Mouse (Mus musculus) embryonic stem cell, embryonic (primary cell): ENCODE measurements around the gene Unc93b1.

Experiments
- CTCF ChIA-PET, 4 experiments: fragments of 300-600 bp in 2 of 4; fragments of 350-600 bp in 2 of 4; sonication (Branson Sonifier 250); formaldehyde crosslinking; loops; one replicate each; lab custom pipeline; 2022; ENCODE audit warnings: inconsistent platforms in 2 of 4; lab: Charles Lee
- POLR2A ChIA-PET, 4 experiments: fragments of 300-600 bp in 2 of 4; fragments of 350-600 bp in 2 of 4; sonication (Branson Sonifier 250); formaldehyde crosslinking; loops; one replicate each; lab custom pipeline; 2022; ENCODE audit warnings: antibody characterized with exemption in 4 of 4, inconsistent platforms in 1 of 4; lab: Charles Lee

Unc93b1 gene

GRCm38 (mm10) chr19:3906326-3906725 is 28.7 kb upstream of the Unc93b1 start:
- CTCF ChIA-PET, result interaction anchor here in 2 of 4 experiments (0.8 to 2.6 kb wide), 5 partner anchors 11 to 106 kb away, joined by 3 to 10 read pairs (median 6); partner anchors contain the start of gene Ndufv1 (in 1 of the 2)
- POLR2A ChIA-PET, result interaction anchor here (0.5 to 8.1 kb wide), 28 partner anchors 8 to 355 kb away, joined by 3 to 99 read pairs (median 4); partner anchors contain the start of genes Acy3 (in 1 of the 4), Aip (in 1 of the 4), Aldh3b1 (in 1 of the 4) and Gm49405 (in 1 of the 4)

GRCm38 (mm10) chr19:3906795-3907786 is 27.9 kb upstream of the Unc93b1 start, which contains the start of gene Tcirg1:
Gene Tcirg1, minus strand, starts transcription at chr19:3907133.
- CTCF ChIA-PET, result interaction anchor here in 2 of 4 experiments (0.8 to 2.6 kb wide), 5 partner anchors 12 to 106 kb away, joined by 3 to 10 read pairs (median 6); partner anchors contain the start of gene Ndufv1 (in 1 of the 2)

GRCm38 (mm10) chr19:3907876-3908660 is 26.9 kb upstream of the Unc93b1 start:
- POLR2A ChIA-PET, result interaction anchor here in 3 of 4 experiments (0.7 to 8.1 kb wide), 16 partner anchors 12 to 139 kb away, joined by 3 to 99 read pairs (median 5); partner anchors contain the start of genes Aldh3b1 (in 1 of the 3), Gstp2 (in 1 of the 3) and Ndufv1 (in 1 of the 3)
- CTCF ChIA-PET, result interaction anchor here in 3 of 4 experiments (0.6 to 2.6 kb wide), 3 partner anchors 39 to 73 kb away, joined by 3 to 10 read pairs (median 3); no protein-coding TSS in a partner anchor

More at GRCm38 (mm10) chr19:3906795-3907786, 27.9 kb upstream of the Unc93b1 start, which contains the start of gene Tcirg1:
- POLR2A ChIA-PET, result interaction anchor here (0.5 to 8.1 kb wide), 33 partner anchors 8 to 354 kb away, joined by 3 to 99 read pairs (median 3); partner anchors contain the start of genes Ndufv1 (in 2 of the 4), Acy3 (in 1 of the 4), Aip (in 1 of the 4) and Aldh3b1 (in 1 of the 4)

- POLR2A ChIA-PET, result interaction anchor here in 2 of 4 experiments (0.7 to 4.0 kb wide), 8 partner anchors 14 to 187 kb away, joined by 3 to 33 read pairs (median 4); partner anchors contain the start of genes Cdk2ap2 (in 1 of the 2) and Chka (in 1 of the 2)
- CTCF ChIA-PET, result interaction anchor here in 1 of 4 experiments (1.0 kb wide), 1 partner anchor 19 kb away, joined by 3 read pairs; no protein-coding TSS in a partner anchor
These were observed 24.8 kb upstream of the Unc93b1 start for GRCm38 (mm10) chr19:3910206-3910605.

- CTCF ChIA-PET, result interaction anchor here in 3 of 4 experiments (0.6 to 1.8 kb wide), 40 partner anchors 8 to 566 kb away, joined by 3 to 15 read pairs (median 4); partner anchors contain the start of genes Aip (in 1 of the 3), Aldh3b1 (in 1 of the 3), Gm49405 (in 1 of the 3) and Gstp2 (in 1 of the 3)
- POLR2A ChIA-PET, result interaction anchor here (0.6 to 4.0 kb wide), 119 partner anchors 8 to 899 kb away, joined by 3 to 33 read pairs (median 4); partner anchors contain the start of genes Aldh3b1 (in 4 of the 4), Gm49405 (in 3 of the 4), Nudt8 (in 3 of the 4) and Cdk2ap2 (in 2 of the 4)
These were observed 22.4 kb upstream of the Unc93b1 start, which contains the start of gene Ndufs8 for GRCm38 (mm10) chr19:3912337-3913204. Gene Ndufs8, minus strand, starts transcription at chr19:3912774.

GRCm38 (mm10) chr19:3913692-3914091 is 21.3 kb upstream of the Unc93b1 start:
- ChIA-PET POLR2A (interaction anchor here (0.7 to 4.0 kb wide), 39 partner anchors 10 to 318 kb away, joined by 3 to 33 read pairs (median 6); partner anchors contain the start of genes Aldh3b1 (in 3 of the 4), 1810055G02Rik (in 1 of the 4), Gm49405 (in 1 of the 4) and Gstp3 (in 1 of the 4)), CTCF (interaction anchor here in 3 of 4 experiments (0.6 to 1.8 kb wide), 10 partner anchors 9 to 195 kb away, joined by 3 to 15 read pairs (median 6); partner anchors contain the start of genes Aldh3b1 (in 1 of the 3) and Gstp2 (in 1 of the 3))

GRCm38 (mm10) chr19:3914535-3914934 is 20.5 kb upstream of the Unc93b1 start:
- POLR2A ChIA-PET, result interaction anchor here in 2 of 4 experiments (0.7 to 3.3 kb wide), 10 partner anchors 8 to 206 kb away, joined by 3 to 32 read pairs (median 4); partner anchors contain the start of genes Aldh3b1 (in 2 of the 2) and 1810055G02Rik (in 1 of the 2)

GRCm38 (mm10) chr19:3916727-3917126 is 18.3 kb upstream of the Unc93b1 start:
- POLR2A ChIA-PET, result interaction anchor here in 2 of 4 experiments (0.6 to 2.0 kb wide), 10 partner anchors 12 to 337 kb away, joined by 3 to 7 read pairs (median 3); partner anchors contain the start of gene Aldh3b1 (in 1 of the 2)
- CTCF ChIA-PET, result interaction anchor here in 1 of 4 experiments (1.9 kb wide), 1 partner anchor 64 kb away, joined by 7 read pairs; no protein-coding TSS in a partner anchor

More at GRCm38 (mm10) chr19:3914535-3914934, 20.5 kb upstream of the Unc93b1 start:
- CTCF ChIA-PET, result interaction anchor here in 2 of 4 experiments (0.6 to 1.4 kb wide), 4 partner anchors 9 to 255 kb away, joined by 3 to 6 read pairs (median 4); partner anchors contain the start of genes Gm49405 (in 1 of the 2) and Nudt8 (in 1 of the 2)

GRCm38 (mm10) chr19:3919928-3920327 is 15.1 kb upstream of the Unc93b1 start:
- ChIA-PET CTCF (interaction anchor here in 2 of 4 experiments (0.6 to 1.6 kb wide), 6 partner anchors 15 to 80 kb away, joined by 3 to 7 read pairs (median 3); partner anchors contain the start of genes Gm49405 (in 1 of the 2) and Nudt8 (in 1 of the 2)), POLR2A (interaction anchor here in 3 of 4 experiments (0.7 to 2.0 kb wide), 10 partner anchors 10 to 177 kb away, joined by 3 to 8 read pairs (median 3); partner anchors contain the start of genes Aldh3b1 (in 2 of the 3), Cdk2ap2 (in 1 of the 3) and Tcirg1 (in 1 of the 3))

- POLR2A ChIA-PET, result interaction anchor here in 3 of 4 experiments (0.6 to 5.1 kb wide), 27 partner anchors 9 to 345 kb away, joined by 3 to 33 read pairs (median 4); partner anchors contain the start of genes Ndufs8 (in 3 of the 3), Acy3 (in 1 of the 3), Cdk2ap2 (in 1 of the 3) and Gstp2 (in 1 of the 3)
- CTCF ChIA-PET, result interaction anchor here (0.5 to 1.8 kb wide), 21 partner anchors 9 to 383 kb away, joined by 3 to 8 read pairs (median 4); partner anchors contain the start of genes Gm49405 (in 1 of the 4), Grk2 (in 1 of the 4), Ndufs8 (in 1 of the 4) and Ndufv1 (in 1 of the 4)
These were observed 12.2 kb upstream of the Unc93b1 start for GRCm38 (mm10) chr19:3922661-3923371.

- POLR2A ChIA-PET, result interaction anchor here in 3 of 4 experiments (0.6 to 5.1 kb wide), 29 partner anchors 9 to 344 kb away, joined by 3 to 33 read pairs (median 4); partner anchors contain the start of genes Ndufs8 (in 3 of the 3), Acy3 (in 1 of the 3), Cdk2ap2 (in 1 of the 3) and Ndufv1 (in 1 of the 3)
- CTCF ChIA-PET, result interaction anchor here (0.7 to 1.8 kb wide), 13 partner anchors 8 to 299 kb away, joined by 3 to 8 read pairs (median 4); partner anchors contain the start of genes Gm49405 (in 1 of the 4), Ndufs8 (in 1 of the 4) and Nudt8 (in 1 of the 4)
These were observed 11.4 kb upstream of the Unc93b1 start for GRCm38 (mm10) chr19:3923586-3923985.

GRCm38 (mm10) chr19:3924190-3924589 is 10.8 kb upstream of the Unc93b1 start:
- POLR2A ChIA-PET, result interaction anchor here in 3 of 4 experiments (0.6 to 5.1 kb wide), 17 partner anchors 8 to 245 kb away, joined by 3 to 33 read pairs (median 4); partner anchors contain the start of genes Ndufs8 (in 3 of the 3), Acy3 (in 1 of the 3), Kmt5b (in 1 of the 3) and Ndufv1 (in 1 of the 3)
- CTCF ChIA-PET, result interaction anchor here in 1 of 4 experiments (1.2 to 1.7 kb wide), 4 partner anchors 11 to 76 kb away, joined by 5 to 8 read pairs (median 6); partner anchors contain the start of genes Gm49405, Ndufs8 and Nudt8

- ChIA-PET POLR2A (interaction anchor here in 2 of 4 experiments (0.6 to 5.1 kb wide), 5 partner anchors 10 to 158 kb away, joined by 3 to 33 read pairs (median 5); partner anchors contain the start of genes Ndufs8 (in 2 of the 2), Kmt5b (in 1 of the 2) and Unc93b1 (in 1 of the 2)), CTCF (interaction anchor here in 1 of 4 experiments (1.0 kb wide), 1 partner anchor 255 kb away, joined by 5 read pairs; no protein-coding TSS in a partner anchor)
These were observed 10.1 kb upstream of the Unc93b1 start for GRCm38 (mm10) chr19:3924868-3925267.
